Mouse (Mus musculus) embryonic facial prominence, embryonic 12.5 days (tissue): ENCODE results near the gene Cdk4. TPM values are rescaled to one million over a fixed set of nuclear protein-coding genes. Genes with fewer than 3 reads are reported as not detected.

ENCODE experiments used
- ATAC-seq: fragments of 200-750 bp; cut with Nextera tagmentation; 2 replicates; pipeline ENCODE4 v1.8.0; 2017; ENCODE audit not compliant: insufficient number of reproducible peaks, insufficient read depth, low FRiP score, low TSS enrichment
- H3K27ac ChIP-seq: fragments of 300-500 bp; sonication (generic); 2 replicates; pipeline ENCODE4 v1.5.1; 2016; ENCODE audit warnings: mild to moderate bottlenecking
- H3K27me3 ChIP-seq: fragments of 300-500 bp; sonication (generic); 2 replicates; pipeline ENCODE4 v1.6.1; 2016; ENCODE audit warnings: mild to moderate bottlenecking, moderate library complexity
- H3K36me3 ChIP-seq: fragments of 300-500 bp; sonication (generic); 2 replicates; pipeline ENCODE4 v1.6.1; 2016; ENCODE audit warnings: mild to moderate bottlenecking
- H3K4me1 ChIP-seq: fragments of 300-500 bp; sonication (generic); 2 replicates; pipeline ENCODE4 v1.6.1; 2016
- H3K4me2 ChIP-seq: fragments of 300-500 bp; sonication (generic); replicated peaks from 2 replicates; pipeline ENCODE4 v1.6.1; 2016; ENCODE audit warnings: mild to moderate bottlenecking, moderate library complexity
- H3K4me3 ChIP-seq: fragments of 300-500 bp; sonication (generic); 2 replicates; pipeline ENCODE4 v1.5.1; 2016; ENCODE audit warnings: mild to moderate bottlenecking
- H3K9ac ChIP-seq: fragments of 300-500 bp; sonication (generic); 2 replicates; pipeline ENCODE4 v1.6.1; 2016; ENCODE audit warnings: mild to moderate bottlenecking, moderate library complexity
- H3K9me3 ChIP-seq: fragments of 300-500 bp; sonication (generic); 2 replicates; pipeline ENCODE4 v1.6.1; 2016; ENCODE audit warnings: mild to moderate bottlenecking, moderate library complexity
- WGBS: fragments of 180-500 bp; shearing (Covaris S2); methylation state at CpG from one replicate; pipeline ENCODE4 v1.1.7; 2016; 5-methylcytosine and 5-hydroxymethylcytosine counted together
- polyA plus RNA-seq: library from polyadenylated mRNA; unstranded; fragments of >200 nt; fragmentation: Nextera tagmentation; extraction: Ambion mirVana; gene quantifications from 2 replicates; pipeline ENCODE4 v1.2.1, GENCODE M21; 2016

Cdk4 gene
- polyA plus RNA-seq, 1 experiment from 2014 or later = 2,234 TPM

- H3K9ac ChIP-seq = no peak overlapping the region
- no peaks in the 10 kb centered on the region for H3K4me1 ChIP-seq
- H3K27ac ChIP-seq = no peak overlapping the region
- H3K4me2 ChIP-seq = no peak overlapping the region
- WGBS = 72% methylated on average over 3 of the region's 3 CpGs
- H3K36me3 ChIP-seq = peaks cover 13% of the 10 kb centered on the region; the same call in 1 of the 2 replicates
- no peaks in the 10 kb centered on the region for H3K27me3 ChIP-seq
- H3K4me3 ChIP-seq = no peak overlapping the region
- ATAC-seq = no peak
- no peaks in the 10 kb centered on the region for H3K9me3 ChIP-seq
Observed at GRCm38 (mm10) chr10:127108262-127108583, 44.9 kb downstream of the Cdk4 start.

- WGBS = 89% methylated on average over 15 of the region's 15 CpGs
Observed at GRCm38 (mm10) chr10:127111001-127111887, 47.9 kb downstream of the Cdk4 start.

DNA sequence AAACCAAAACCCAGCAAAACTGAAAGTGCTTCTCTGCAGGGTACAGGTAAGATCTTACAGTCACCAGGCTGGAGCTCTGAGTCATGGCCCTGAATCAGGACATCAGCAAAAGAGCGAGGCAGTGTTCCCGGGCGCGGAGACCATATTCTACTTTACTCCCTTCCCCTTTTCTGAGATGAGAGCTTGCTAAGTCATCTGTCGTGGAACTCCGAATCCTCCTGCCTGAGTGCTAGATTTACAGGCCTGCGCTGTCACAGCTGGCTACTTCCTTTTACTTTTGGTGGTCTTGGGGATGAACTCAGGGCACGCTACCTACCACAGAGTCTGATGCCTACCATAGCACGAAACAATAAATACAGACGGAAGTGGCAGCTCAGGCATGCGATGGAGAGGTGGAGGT is 51.1 kb downstream of the Cdk4 start:
- Histone ChIP-seq H3K4me3 (no peak overlapping the region), H3K4me2 (no peak overlapping the region), H3K27me3 (no peaks in the 10 kb centered on the region), H3K9me3 (no peaks in the 10 kb centered on the region), H3K27ac (no peak overlapping the region), H3K4me1 (no peaks in the 10 kb centered on the region), H3K36me3 (peaks cover 38% of the 10 kb centered on the region), H3K9ac (no peak overlapping the region)
- no peak for ATAC-seq
- 93% methylated on average over 11 of the region's 11 CpGs for WGBS

More at GRCm38 (mm10) chr10:127111001-127111887, 47.9 kb downstream of the Cdk4 start:
- H3K36me3 ChIP-seq = peaks cover 22% of the 10 kb centered on the region
- H3K4me2 ChIP-seq = no peak overlapping the region
- ATAC-seq = no peak
- H3K9me3 ChIP-seq = no peaks in the 10 kb centered on the region
- no peaks in the 10 kb centered on the region for H3K27me3 ChIP-seq
- H3K9ac ChIP-seq = no peak overlapping the region
- no peak overlapping the region for H3K27ac ChIP-seq
- H3K4me1 ChIP-seq = no peaks in the 10 kb centered on the region
- no peak overlapping the region for H3K4me3 ChIP-seq

- peaks cover 38% of the 10 kb centered on the region for H3K36me3 ChIP-seq
- ATAC-seq = no peak
- H3K27me3 ChIP-seq = no peaks in the 10 kb centered on the region
- H3K4me3 ChIP-seq = no peak overlapping the region
- H3K9ac ChIP-seq = no peak overlapping the region
- H3K4me2 ChIP-seq = no peak overlapping the region
- peaks cover 2% of the 10 kb centered on the region; the same call in 1 of the 2 replicates for H3K4me1 ChIP-seq
- no peaks in the 10 kb centered on the region for H3K9me3 ChIP-seq
- 78% methylated on average over 2 of the region's 2 CpGs for WGBS
- H3K27ac ChIP-seq = no peak overlapping the region
Observed at GRCm38 (mm10) chr10:127115068-127115467, 51.7 kb downstream of the Cdk4 start.

Other genes with a start within 250 kb of the Cdk4 start
- gene Atp23, start 162.2 kb upstream of the Cdk4 start, polyA plus RNA-seq = 21.8 and 23.9 TPM in 2 replicates
- gene Ctdsp2, start 84.8 kb upstream of the Cdk4 start, polyA plus RNA-seq = 85.1 and 91.0 TPM in 2 replicates
- gene Avil, start 62.8 kb upstream of the Cdk4 start, polyA plus RNA-seq = 3.3 and 3.9 TPM in 2 replicates
- gene Tsfm, start 32.7 kb upstream of the Cdk4 start, polyA plus RNA-seq = 76.5 and 84.1 TPM in 2 replicates
- 51.6 and 53.1 TPM in 2 replicates for gene Mettl1, start 22.1 kb upstream of the Cdk4 start, polyA plus RNA-seq
- 0.45 and 0.61 TPM in 2 replicates for gene Eef1akmt3, start 22.0 kb upstream of the Cdk4 start, polyA plus RNA-seq
- gene Cyp27b1, start 15.3 kb upstream of the Cdk4 start, polyA plus RNA-seq = 0.09 and 0.10 TPM in 2 replicates
- 2.2 and 2.4 TPM in 2 replicates for gene March9, start 3.4 kb upstream of the Cdk4 start, polyA plus RNA-seq
- gene Tspan31, start 6.7 kb downstream of the Cdk4 start, polyA plus RNA-seq = 167 and 170 TPM in 2 replicates
- 0.32 and 0.82 TPM in 2 replicates for gene Agap2, start 11.8 kb downstream of the Cdk4 start, polyA plus RNA-seq
- 72.9 and 75.7 TPM in 2 replicates for gene Os9, start 57.6 kb downstream of the Cdk4 start, polyA plus RNA-seq
- gene B4galnt1, start 101.7 kb downstream of the Cdk4 start, polyA plus RNA-seq = 4.6 and 6.2 TPM in 2 replicates
- gene Slc26a10, start 117.1 kb downstream of the Cdk4 start, polyA plus RNA-seq = 1.9 and 3.0 TPM in 2 replicates
- gene Arhgef25, start 126.5 kb downstream of the Cdk4 start, polyA plus RNA-seq = 85.0 and 96.5 TPM in 2 replicates
- 172 and 173 TPM in 2 replicates for gene Dtx3, start 132.2 kb downstream of the Cdk4 start, polyA plus RNA-seq
- 29.0 and 30.5 TPM in 2 replicates for gene Pip4k2c, start 148.1 kb downstream of the Cdk4 start, polyA plus RNA-seq
- gene Kif5a, start 199.8 kb downstream of the Cdk4 start, polyA plus RNA-seq = 13.5 and 16.8 TPM in 2 replicates
- gene Dctn2, start 202.8 kb downstream of the Cdk4 start, polyA plus RNA-seq = 199 and 213 TPM in 2 replicates
- 17.2 and 23.3 TPM in 2 replicates for gene Mbd6, start 225.5 kb downstream of the Cdk4 start, polyA plus RNA-seq
- gene Mars, start 248.3 kb downstream of the Cdk4 start, polyA plus RNA-seq = 138 and 142 TPM in 2 replicates